Mouse (Mus musculus) T-helper 17 cell (primary cell): ENCODE measurements at regions not wholly inside any gene's neighbourhood (a gene's known extent, or its start where the extent isn't known, plus 50 kb on each side); places are given as distances from the start of the nearest gene placed in this dataset.

ENCODE experiments used
- in situ Hi-C, 2 experiments: fragments of 300-600 bp; cut with MboI, MseI; formaldehyde crosslinking; loops; 1 replicate in 1 of 2; 2 replicates in 1 of 2; pipeline ENCODE4 v1.15.1; 2025; ENCODE audit warnings: high pct_unique_total_duplicates in 2 of 2

- in situ Hi-C loops = no loop called here
Measured at GRCm38 (mm10) chr6:12140596-12140995, 233.0 kb downstream of the Phf14 start.

GRCm38 (mm10) chr6:12145216-12145615, 237.6 kb downstream of the Phf14 start:
- in situ Hi-C loops = no loop called here

DNA sequence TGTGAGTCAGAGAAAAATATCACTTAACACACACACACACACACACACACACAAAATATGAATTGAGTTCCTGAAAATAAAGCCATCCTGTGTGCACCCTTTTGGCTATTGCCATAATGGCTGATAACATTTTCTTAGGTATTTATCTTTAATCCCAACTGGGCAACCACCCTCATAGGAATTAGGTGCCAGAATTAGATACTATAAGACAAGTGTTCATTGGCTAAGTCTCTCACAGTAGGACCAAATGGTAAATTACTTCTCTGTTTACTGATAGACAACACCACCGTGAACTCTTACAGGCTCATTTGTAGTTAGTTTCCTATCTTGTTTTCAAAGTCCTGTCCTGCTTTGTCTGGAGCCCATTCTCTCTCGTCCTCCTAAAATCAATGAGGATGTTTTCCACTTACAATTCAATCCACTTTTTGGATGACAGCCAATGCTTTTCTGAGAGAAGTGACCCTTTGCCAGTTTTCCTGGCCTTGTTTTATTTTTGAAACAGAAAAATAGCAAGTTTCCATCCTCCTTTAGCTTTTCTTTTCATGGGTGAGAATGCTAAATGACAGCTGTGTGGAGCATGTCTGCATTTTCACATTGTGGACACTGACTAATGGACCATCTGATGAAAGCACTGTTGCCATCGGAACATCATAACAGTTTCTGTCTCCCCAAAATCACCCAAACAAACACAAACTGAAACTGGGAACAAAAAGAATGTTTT, 243.2 kb downstream of the Phf14 start:
- in situ Hi-C loops = no loop called here

- in situ Hi-C loops = no loop called here
Measured at GRCm38 (mm10) chr6:12163971-12164370, 256.4 kb downstream of the Phf14 start.

GRCm38 (mm10) chr6:12168533-12168932, 260.9 kb downstream of the Phf14 start:
- in situ Hi-C loops = no loop called here

- in situ Hi-C loops = no loop called here
Measured at GRCm38 (mm10) chr6:12169431-12169830, 261.8 kb downstream of the Phf14 start.

- in situ Hi-C loops = no loop called here
Measured at GRCm38 (mm10) chr6:12170722-12171121, 263.1 kb downstream of the Phf14 start.

GRCm38 (mm10) chr6:12171189-12171588, 263.6 kb downstream of the Phf14 start:
- in situ Hi-C loops = no loop called here

- in situ Hi-C loops = no loop called here
Measured at GRCm38 (mm10) chr6:12177996-12178395, 270.4 kb downstream of the Phf14 start.

DNA sequence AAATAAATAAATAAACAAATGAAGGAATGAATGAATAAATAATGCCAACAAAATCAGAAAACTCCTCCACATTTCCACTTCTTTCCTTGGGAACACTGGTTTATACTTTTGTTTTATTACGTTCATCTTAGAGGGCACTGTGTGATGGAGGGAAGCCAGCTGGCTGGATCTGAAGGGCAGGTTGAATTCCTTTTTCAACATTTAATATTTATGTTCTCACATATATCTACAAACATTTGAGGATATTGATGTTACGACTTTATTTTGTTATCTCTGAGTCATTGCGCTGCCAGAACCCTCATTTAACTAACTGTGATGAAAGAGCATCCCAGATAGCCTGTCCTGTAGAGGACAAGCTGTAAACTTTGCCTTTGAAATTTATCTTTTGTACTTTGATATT, 273.3 kb downstream of the Phf14 start:
- in situ Hi-C loops = loop anchor here in 1 of 2 experiments (10.0 kb wide), 1 partner anchor 1514 kb away; no protein-coding TSS in a partner anchor

- in situ Hi-C loops = no loop called here
Measured at GRCm38 (mm10) chr6:12210190-12210589, 302.6 kb downstream of the Phf14 start.

GRCm38 (mm10) chr6:12214526-12215177, 307.0 kb downstream of the Phf14 start:
- in situ Hi-C loops = no loop called here

DNA sequence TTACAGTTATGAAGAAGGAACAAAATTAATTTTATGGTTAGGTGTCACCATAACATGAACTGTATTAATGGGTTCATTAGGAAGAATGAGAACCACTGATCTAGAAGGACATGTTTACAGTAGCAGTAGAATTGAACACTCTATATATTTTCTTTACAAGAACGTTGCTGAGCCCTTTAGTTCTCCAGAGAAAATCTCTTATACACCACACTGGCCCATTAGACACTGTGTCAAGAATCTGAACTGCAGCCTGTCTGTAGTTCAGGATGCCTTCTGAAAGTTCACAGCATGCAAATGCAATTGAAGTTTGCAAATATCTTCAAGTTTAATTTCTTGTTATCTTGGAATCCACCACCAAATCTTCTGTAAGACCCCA, 307.6 kb downstream of the Phf14 start:
- in situ Hi-C loops = no loop called here

GRCm38 (mm10) chr6:12244151-12244550, 336.5 kb downstream of the Phf14 start:
- in situ Hi-C loops = no loop called here

DNA sequence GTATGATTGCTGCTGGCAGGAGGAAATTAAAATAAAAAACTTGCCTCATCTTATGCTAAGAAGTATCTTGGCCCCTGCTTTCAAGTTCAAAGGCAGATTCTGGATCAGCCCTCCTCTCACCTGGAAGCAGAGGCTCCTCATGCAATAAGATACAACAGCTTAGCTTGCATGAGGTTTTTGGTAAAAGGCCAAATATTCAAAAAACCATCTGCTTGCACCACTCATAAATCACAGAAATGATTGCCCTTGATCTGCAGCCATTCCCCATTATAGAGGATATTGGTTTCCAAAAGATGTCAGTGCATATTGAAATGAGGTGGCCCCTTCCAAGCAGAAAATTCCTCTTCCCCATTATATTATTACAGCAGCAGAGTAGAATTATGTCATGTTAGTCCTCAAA, 340.4 kb downstream of the Phf14 start:
- in situ Hi-C loops = no loop called here

- in situ Hi-C loops = no loop called here
Measured at GRCm38 (mm10) chr6:12248599-12248998, 341.0 kb downstream of the Phf14 start.

GRCm38 (mm10) chr6:12254507-12254906, 346.9 kb downstream of the Phf14 start:
- in situ Hi-C loops = no loop called here

DNA sequence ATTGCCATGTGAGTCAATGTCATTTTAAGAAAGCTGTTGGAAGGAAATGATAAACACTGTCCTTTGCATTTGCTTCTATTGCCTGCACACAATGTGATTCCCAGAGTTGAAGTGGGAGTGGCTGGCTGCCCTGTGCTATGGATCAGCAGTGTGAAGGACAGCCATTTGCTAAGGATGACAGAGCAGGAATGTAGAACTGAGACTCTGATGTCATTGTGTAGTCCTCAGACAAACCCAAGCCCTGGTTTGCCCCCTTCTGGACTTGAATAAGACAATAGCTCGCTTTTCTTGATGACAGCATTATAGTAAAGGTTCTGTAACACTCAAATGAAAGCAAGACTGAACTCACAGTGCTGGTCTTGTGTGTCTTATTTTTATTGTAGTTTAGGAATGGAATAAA, 347.8 kb downstream of the Phf14 start:
- in situ Hi-C loops = no loop called here

GRCm38 (mm10) chr6:12258273-12258672, 350.7 kb downstream of the Phf14 start:
- in situ Hi-C loops = no loop called here

GRCm38 (mm10) chr6:12258940-12259481, 351.4 kb downstream of the Phf14 start:
- in situ Hi-C loops = no loop called here

GRCm38 (mm10) chr6:12259629-12260028, 352.0 kb downstream of the Phf14 start:
- in situ Hi-C loops = no loop called here

GRCm38 (mm10) chr6:12260325-12261076, 352.9 kb downstream of the Phf14 start:
- in situ Hi-C loops = no loop called here
